Mouse (Mus musculus) heart, adult 11 months (tissue): ENCODE measurements around the gene Rab14.

ENCODE experiments used
- DNase-seq: peaks from one replicate; pipeline ENCODE4 v3.0.0; 2022

Rab14 gene

GRCm38 (mm10) chr2:35151303-35151882 lies 49.5 kb downstream of the Rab14 start:
- DNase-seq = peak; percentile 64

- peak; percentile 56 for DNase-seq
Observed at GRCm38 (mm10) chr2:35148806-35149205, 52.1 kb downstream of the Rab14 start.

GRCm38 (mm10) chr2:35141673-35142072 lies 59.2 kb downstream of the Rab14 start:
- peak; percentile 46 for DNase-seq

DNA sequence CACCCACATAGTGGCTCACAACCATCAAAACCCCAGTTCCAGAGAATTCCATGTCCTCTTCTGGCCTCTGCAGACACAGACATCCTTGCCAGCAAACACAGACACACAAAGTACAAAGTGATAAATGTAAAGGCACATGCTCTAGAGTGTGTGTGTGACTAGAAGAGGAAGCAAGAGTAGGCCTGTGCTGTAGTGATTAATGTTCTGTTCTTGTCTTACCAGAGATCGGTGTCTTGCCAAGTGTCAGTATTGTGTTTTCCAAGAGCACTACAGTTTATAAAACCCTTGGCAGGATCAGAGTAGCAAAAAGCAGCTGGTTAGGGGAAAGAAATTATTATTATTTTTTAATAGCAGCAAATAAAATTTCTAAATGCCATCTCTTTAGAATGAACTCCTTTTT lies 62.3 kb downstream of the Rab14 start:
- no peak for DNase-seq

GRCm38 (mm10) chr2:35133891-35134290 lies 67.0 kb downstream of the Rab14 start:
- peak; percentile 29 for DNase-seq

DNA sequence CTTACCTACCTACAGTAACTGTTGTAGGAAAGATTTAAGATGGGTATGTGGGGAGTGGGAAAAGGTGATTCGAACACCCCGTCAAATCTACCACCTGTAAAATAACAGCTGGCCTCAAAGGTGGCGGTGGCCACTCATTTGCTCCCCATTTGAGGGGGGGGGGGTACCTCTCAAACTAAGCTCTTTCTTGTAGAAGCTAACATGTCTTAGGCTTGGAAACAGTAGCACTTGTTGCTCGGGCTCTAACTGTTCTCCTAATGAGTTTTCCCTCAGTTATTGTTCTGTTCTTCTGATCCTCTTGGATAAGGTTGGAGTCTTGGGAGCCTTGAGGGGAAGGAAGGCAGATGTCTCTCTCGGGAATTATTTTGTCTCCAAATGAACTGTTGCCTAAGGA lies 68.3 kb downstream of the Rab14 start:
- DNase-seq = no peak

- peak; percentile 100 for DNase-seq
Observed at GRCm38 (mm10) chr2:35131991-35132661, 68.8 kb downstream of the Rab14 start.

- DNase-seq = peak; percentile 30
Observed at GRCm38 (mm10) chr2:35131491-35131890, 69.4 kb downstream of the Rab14 start.
